Mouse (Mus musculus) bone marrow macrophage, adult 2 months (primary cell): ENCODE measurements around the gene Sapcd2. TPM values are rescaled to one million over a fixed set of nuclear protein-coding genes. Genes with fewer than 3 reads are reported as not detected.

Experiments
- H3K27ac ChIP-seq: 2 replicates; pipeline ENCODE4 v1.5.1; 2012; ENCODE audit warnings: low read depth, low read length; ENCODE audit not compliant: insufficient read depth
- H3K4me1 ChIP-seq: 2 replicates; pipeline ENCODE4 v1.6.1; 2012; ENCODE audit warnings: low read length; ENCODE audit not compliant: control insufficient read depth, insufficient read depth
- H3K4me3 ChIP-seq: 2 replicates; pipeline ENCODE4 v1.5.1; 2012; ENCODE audit warnings: mild to moderate bottlenecking, low read length, moderate library complexity; ENCODE audit not compliant: insufficient read depth
- CTCF ChIP-seq: IDR thresholded peaks from 2 replicates; pipeline ENCODE4 v1.5.1; 2012; ENCODE audit warnings: low read depth, mild to moderate bottlenecking, low read length, moderate library complexity
- POLR2A ChIP-seq: IDR thresholded peaks from 2 replicates; pipeline ENCODE4 v1.6.1; 2012; ENCODE audit warnings: mild to moderate bottlenecking, low read depth, low read length, borderline replicate concordance
- polyA plus RNA-seq: library from polyadenylated mRNA; stranded (reverse); fragments of >200 nt; gene quantifications from 2 replicates; pipeline ENCODE4 v1.2.4, GENCODE M21; 2012; ENCODE audit not compliant: missing spikeins, insufficient read depth, insufficient read length

Gene Sapcd2
- 7.2 and 8.0 TPM in 2 replicates for polyA plus RNA-seq

DNA sequence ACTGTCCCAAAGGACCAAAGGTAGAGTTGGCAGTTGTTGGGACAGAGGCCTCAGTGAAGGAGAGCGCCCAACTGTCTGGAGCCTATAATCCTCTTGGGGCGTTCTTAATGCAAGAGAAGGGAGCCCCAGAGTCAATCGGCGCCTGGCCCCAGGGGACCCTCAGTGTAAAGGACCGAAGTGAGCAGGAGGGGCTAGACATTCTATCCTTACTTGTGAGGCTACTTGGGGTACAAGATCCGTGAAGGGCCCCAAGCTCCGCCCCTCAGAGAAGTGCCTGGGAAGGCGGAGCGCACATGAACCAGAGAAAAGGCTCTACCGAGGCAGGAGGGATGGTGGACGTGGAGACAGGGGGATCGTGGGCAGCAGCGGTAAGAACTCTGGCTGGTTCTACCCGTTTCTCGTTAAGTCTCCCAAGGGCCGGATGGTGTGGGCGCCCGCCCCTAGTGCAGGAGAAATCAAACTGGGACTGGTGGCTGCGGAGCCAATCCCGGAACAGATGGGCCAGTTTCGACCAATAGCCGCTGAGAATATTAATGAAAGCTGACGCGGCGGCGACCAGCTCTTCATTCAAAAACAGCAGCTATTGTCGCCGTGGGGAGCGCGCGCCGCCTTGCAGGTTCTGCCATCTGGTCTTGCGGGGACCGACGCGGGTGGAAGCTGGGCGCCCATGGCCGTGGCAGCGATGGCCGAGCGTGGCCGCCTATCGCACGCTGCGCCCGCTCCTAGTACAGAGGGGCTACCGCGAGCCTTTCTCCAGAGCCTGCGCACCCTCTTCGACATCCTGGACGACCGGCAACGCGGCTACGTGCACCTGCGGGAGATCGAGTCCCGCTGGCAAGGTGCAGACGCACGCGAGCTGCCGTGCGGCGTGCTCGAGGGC lies at the start of gene Sapcd2:
Gene Sapcd2, plus strand, starts transcription at position 558 of the 880 bp plus-strand sequence.
- TF ChIP-seq POLR2A (no peak), CTCF (no peak)
- H3K4me1 ChIP-seq = peaks cover 3% of the 10 kb centered on the region

DNA sequence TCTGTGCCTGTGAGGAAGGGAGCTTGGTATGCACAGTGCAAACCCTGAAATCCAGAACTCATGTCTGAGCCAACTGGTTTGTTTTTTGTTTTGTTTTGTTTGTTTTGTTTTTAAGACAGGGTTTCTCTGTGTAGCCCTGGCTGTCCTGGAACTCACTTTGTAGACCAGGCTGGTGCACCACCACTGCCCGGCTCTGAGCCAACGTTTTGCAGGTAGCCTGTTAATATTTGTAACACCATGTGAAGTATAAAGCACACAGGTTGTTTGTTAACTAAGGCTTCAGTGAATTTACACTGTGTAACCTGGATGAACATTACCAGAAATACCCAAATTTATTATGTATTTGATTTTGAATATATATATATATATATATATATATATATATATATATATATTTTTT lies 46.1 kb upstream of the Sapcd2 start:
- Histone ChIP-seq H3K4me1 (no peaks in the 10 kb centered on the region; the same call in 1 of the 2 replicates), H3K4me3 (no peak overlapping the region), H3K27ac (no peak overlapping the region)
- TF ChIP-seq CTCF = no peak
- TF ChIP-seq POLR2A = no peak

More for the DNA sequence above, at the start of gene Sapcd2:
- Histone ChIP-seq H3K27ac (peak within 1 kb of the TSS; percentile 47), H3K4me3 (peak within 1 kb of the TSS; percentile 77)

DNA sequence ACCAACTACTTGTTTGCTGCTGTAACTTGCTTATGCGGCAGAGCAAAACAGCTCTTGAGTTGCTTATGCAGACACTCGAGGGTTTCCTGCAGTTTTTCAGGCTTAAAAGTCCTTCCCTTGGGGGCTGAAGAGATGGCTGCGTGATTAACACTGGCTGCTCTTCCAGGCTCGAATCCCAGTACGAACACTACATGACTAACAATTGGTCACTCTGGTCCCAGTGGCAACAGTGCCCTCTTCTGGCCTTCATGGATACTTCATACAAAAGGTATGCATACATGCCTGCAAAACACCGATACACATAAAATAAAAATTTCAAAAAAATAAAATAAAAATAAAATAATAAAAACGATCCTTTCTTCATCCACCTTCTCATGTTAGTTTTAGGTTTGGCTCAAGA lies 43.7 kb upstream of the Sapcd2 start:
- Histone ChIP-seq H3K4me1 (peaks cover 7% of the 10 kb centered on the region), H3K27ac (no peak overlapping the region), H3K4me3 (no peak overlapping the region)
- no peak for TF ChIP-seq POLR2A
- 0 out of 2 replicates have a peak, but pooled peaks have one; percentile 15 for TF ChIP-seq CTCF

DNA sequence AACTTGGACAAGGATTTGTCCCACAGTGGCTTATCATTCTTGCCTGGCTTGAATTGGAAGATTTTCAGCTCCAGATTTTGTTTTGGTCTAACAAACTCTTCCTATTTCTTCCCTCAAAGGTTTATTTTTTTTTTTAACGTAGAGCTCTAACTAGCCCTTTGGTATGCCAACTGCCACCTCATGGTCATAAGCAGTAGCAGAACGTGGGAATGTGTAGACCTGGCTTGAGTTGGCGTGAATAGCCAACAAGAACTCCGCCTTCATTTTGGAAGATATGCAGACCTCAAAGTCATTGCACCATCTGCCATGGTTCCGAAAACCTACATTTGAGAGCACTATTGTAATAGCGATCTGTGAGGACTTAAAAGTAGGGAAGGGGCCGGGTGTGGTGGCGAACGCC lies 40.7 kb upstream of the Sapcd2 start:
- Histone ChIP-seq H3K4me1 (peaks cover 11% of the 10 kb centered on the region), H3K27ac (no peak overlapping the region), H3K4me3 (peak overlapping the region; percentile 88)
- no peak for TF ChIP-seq POLR2A
- no peak for TF ChIP-seq CTCF

DNA sequence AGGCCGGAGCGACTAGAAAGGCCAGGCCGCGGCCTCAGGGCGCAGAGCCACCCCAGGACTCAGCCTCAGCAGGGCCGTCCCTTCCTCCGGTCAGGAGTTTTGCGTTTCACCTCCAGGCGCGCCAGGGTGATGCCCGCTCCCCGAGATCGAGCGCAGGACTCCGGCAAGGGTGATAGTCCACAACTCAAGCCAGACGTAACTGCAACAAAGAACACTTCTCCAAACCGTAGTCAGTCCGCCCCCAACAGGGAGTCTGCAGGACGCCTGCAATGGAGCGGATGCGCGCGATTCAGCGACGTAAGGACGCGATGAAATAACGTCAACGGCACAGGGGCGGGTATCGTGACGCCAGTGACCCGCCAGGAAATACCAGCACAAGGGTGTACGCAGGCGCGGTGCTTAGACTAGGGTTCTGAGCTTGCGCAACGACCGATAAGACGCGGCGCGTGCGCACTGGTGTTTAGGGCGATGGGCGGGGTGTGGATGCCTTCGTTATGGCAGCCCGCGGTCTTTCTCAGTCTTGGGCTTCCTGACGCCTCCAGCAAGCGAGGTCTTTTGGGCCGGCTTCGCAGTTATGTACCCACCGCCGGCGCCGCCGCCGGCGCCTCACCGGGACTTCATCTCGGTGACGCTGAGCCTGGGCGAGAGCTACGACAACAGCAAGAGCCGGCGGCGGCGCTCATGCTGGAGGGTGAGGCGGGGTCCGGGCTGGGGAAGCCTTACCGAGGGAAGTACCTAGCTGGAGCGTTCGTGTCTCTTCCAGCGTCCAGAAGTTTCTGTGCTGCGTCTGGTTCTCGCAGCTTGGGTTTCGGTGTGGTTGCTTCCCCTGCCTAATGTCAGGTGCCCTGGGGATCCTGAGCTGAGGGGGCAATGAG lies 39.6 kb upstream of the Sapcd2 start, which contains the start of gene Man1b1:
Gene Man1b1, plus strand, starts transcription at position 53 of the 875 bp plus-strand sequence.
- TF ChIP-seq CTCF = no peak
- TF ChIP-seq POLR2A = no peak
- Histone ChIP-seq H3K4me3 (peak within 1 kb of the TSS; percentile 88), H3K27ac (peak within 1 kb of the TSS; percentile 76), H3K4me1 (peaks cover 11% of the 10 kb centered on the region)

DNA sequence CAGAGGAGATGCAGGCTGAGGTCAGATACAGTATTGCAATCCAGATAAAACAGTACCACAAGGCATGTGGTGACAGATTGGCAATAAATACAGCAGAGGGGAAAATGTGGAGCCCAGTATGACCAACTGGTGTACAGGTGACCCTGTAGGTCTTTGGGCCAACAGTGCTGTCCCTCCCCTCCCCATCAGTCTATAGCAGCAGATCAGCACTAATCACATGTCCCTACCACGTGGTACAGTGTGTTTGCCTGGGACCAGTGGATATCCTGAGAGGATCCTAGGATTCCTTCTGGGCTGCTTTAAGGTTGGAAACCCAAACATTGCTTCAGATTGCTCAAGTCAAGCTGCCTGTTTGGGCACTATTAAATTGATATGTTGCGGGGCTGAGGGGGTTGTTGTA lies 38.6 kb upstream of the Sapcd2 start:
- no peak for TF ChIP-seq CTCF
- TF ChIP-seq POLR2A = no peak
- peaks cover 11% of the 10 kb centered on the region for H3K4me1 ChIP-seq
- peak overlapping the region; percentile 85 for H3K4me3 ChIP-seq
- no peak overlapping the region for H3K27ac ChIP-seq

DNA sequence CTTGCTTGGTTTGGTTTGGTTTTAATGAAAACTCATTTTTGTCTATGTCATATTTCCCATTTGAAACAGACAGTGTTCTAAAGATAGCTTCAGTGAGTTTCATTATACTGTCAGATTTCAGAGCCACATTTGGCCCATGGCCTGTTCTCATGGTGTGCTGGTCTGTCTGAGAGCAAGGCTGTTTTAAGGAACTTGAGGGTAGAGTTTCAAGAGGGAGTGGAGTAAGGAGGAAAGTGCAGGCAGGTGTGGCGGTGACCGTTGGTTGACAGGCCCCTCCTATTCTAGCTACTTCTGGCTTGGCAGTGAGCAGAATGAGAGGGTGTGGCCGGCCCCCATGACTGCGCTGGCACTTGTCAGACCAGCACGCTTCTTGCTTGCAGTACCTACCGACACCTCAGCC lies 33.8 kb upstream of the Sapcd2 start:
- Histone ChIP-seq H3K4me3 (no peak overlapping the region), H3K27ac (no peak overlapping the region), H3K4me1 (peaks cover 5% of the 10 kb centered on the region)
- TF ChIP-seq POLR2A = no peak
- TF ChIP-seq CTCF = no peak

DNA sequence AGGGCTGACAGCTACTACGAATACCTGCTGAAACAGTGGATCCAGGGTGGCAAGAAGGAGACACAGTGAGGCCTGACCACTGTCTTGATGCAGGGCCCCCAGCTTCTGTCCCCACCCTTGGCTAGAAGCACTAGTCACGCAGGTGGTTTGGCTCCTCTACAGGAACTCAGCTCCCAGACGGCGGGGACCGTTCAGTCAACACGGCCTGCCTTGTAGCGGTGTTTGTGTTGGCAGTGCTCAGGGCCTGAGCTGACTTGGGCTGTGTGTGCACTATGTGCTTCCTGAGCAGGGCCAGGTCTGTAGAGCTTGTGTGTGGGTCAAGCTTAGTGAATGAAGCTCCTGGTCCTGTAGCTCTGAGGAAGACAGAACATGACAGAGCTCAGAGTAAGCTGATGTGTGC lies 24.0 kb upstream of the Sapcd2 start:
- Histone ChIP-seq H3K27ac (no peak overlapping the region), H3K4me1 (0 out of 2 replicates have a peak, but pooled peaks cover 2% of the 10 kb centered on the region), H3K4me3 (no peak overlapping the region)
- TF ChIP-seq POLR2A (no peak), CTCF (no peak)

DNA sequence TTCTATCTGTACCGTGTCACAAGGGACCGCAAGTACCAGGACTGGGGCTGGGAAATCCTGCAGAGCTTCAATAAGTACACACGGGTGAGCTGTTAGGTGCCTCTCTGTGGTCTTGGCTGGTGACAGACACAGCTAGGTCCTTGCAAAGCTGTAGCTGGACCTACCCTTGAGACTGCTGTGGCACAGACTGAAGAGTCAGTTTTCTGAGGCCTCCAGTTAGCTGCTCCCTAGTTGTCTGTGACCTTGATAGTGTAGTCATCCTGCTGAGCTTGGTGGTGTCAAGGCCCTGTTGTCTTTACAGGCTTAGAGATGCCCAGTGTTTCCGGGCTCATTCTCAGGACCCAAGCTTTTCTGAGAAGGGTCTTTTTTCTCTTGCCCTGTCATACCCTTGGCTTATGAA lies 22.6 kb upstream of the Sapcd2 start:
- Histone ChIP-seq H3K4me3 (no peak overlapping the region), H3K27ac (no peak overlapping the region), H3K4me1 (peaks cover 9% of the 10 kb centered on the region)
- TF ChIP-seq POLR2A (no peak), CTCF (no peak)
